Mouse (Mus musculus) liver, embryonic 11.5 days (tissue): Measurements from ENCODE around the gene Phc2. TPM values are rescaled to one million over a fixed set of nuclear protein-coding genes. Genes with fewer than 3 reads are reported as not detected.
A peak's percentile ranks its signal among the peaks of the same experiment; 100 is the strongest.

Source experiments
- ATAC-seq: fragments of 200-750 bp; cut with Nextera tagmentation; replicated peaks from 2 replicates; pipeline ENCODE4 v1.8.0; 2017; ENCODE audit warnings: moderate number of reproducible peaks, mild to moderate bottlenecking, moderate TSS enrichment, moderate library complexity; ENCODE audit not compliant: low FRiP score
- DNase-seq: peaks from one replicate; pipeline ENCODE4 v3.0.0-alpha.2; 2017; ENCODE audit warnings: low spot score
- H3K27ac ChIP-seq: fragments of 300-500 bp; sonication (generic); 2 replicates; pipeline ENCODE4 v1.5.1; 2014; ENCODE audit warnings: mild to moderate bottlenecking, low read depth, low read length, control low read depth
- H3K27me3 ChIP-seq: fragments of 300-500 bp; sonication (generic); replicated peaks from 2 replicates; pipeline ENCODE4 v1.6.1; 2014; ENCODE audit warnings: low read length, mixed read lengths; ENCODE audit not compliant: control insufficient read depth, insufficient read depth
- H3K36me3 ChIP-seq: fragments of 300-500 bp; sonication (generic); 2 replicates; pipeline ENCODE4 v1.6.1; 2014; ENCODE audit warnings: mild to moderate bottlenecking, low read length, moderate library complexity, mixed read lengths; ENCODE audit not compliant: control insufficient read depth, insufficient read depth
- H3K4me1 ChIP-seq: fragments of 300-500 bp; sonication (generic); replicated peaks from 2 replicates; pipeline ENCODE4 v1.6.1; 2014; ENCODE audit warnings: low read length, mixed read lengths; ENCODE audit not compliant: control insufficient read depth, insufficient read depth
- H3K4me2 ChIP-seq: fragments of 300-500 bp; sonication (generic); 2 replicates; pipeline ENCODE4 v1.6.1; 2014; ENCODE audit warnings: mild to moderate bottlenecking, control low read depth, moderate library complexity
- H3K4me3 ChIP-seq: fragments of 300-500 bp; sonication (generic); 2 replicates; pipeline ENCODE4 v1.5.1; 2014; ENCODE audit warnings: low read depth, low read length, control low read depth
- H3K9ac ChIP-seq: fragments of 300-500 bp; sonication (generic); 2 replicates; pipeline ENCODE4 v1.6.1; 2014; ENCODE audit warnings: low read depth, low read length, control low read depth
- H3K9me3 ChIP-seq: fragments of 300-500 bp; sonication (generic); 2 replicates; pipeline ENCODE4 v1.6.1; 2016; ENCODE audit warnings: low read length, inconsistent platforms, mixed read lengths; ENCODE audit not compliant: control insufficient read depth
- WGBS: fragments of 180-500 bp; shearing (Covaris S2); extraction: QIAGEN DNeasy Blood & Tissue Kit; methylation state at CpG from one replicate; pipeline ENCODE4 v1.1.7; 2014; 5-methylcytosine and 5-hydroxymethylcytosine counted together
- polyA plus RNA-seq: library from polyadenylated mRNA; unstranded; fragments of >200 nt; fragmentation: Nextera tagmentation; extraction: Ambion mirVana; gene quantifications from 2 replicates; pipeline ENCODE4 v1.2.1, GENCODE M21; 2014

Phc2 gene
- polyA plus RNA-seq, 1 experiment from 2014 or later = 39.3 TPM

- H3K27ac ChIP-seq = no peak overlapping the region
These were observed 78.3 kb downstream of the Phc2 start for GRCm38 (mm10) chr4:128732794-128733193.

GRCm38 (mm10) chr4:128733496-128733895 is 79.0 kb downstream of the Phc2 start:
- Histone ChIP-seq H3K9me3 (no peaks in the 10 kb centered on the region), H3K4me2 (no peak overlapping the region), H3K4me1 (peaks cover 56% of the 10 kb centered on the region), H3K27ac (no peak overlapping the region), H3K36me3 (peaks cover 3% of the 10 kb centered on the region; the same call in 1 of the 2 replicates), H3K27me3 (no peaks in the 10 kb centered on the region), H3K4me3 (no peak overlapping the region), H3K9ac (no peak overlapping the region)
- ATAC-seq (no peak), DNase-seq (no peak)
- 53% methylated on average over 6 of the region's 6 CpGs for WGBS

More at GRCm38 (mm10) chr4:128732794-128733193, 78.3 kb downstream of the Phc2 start:
- Histone ChIP-seq H3K4me2 (no peak overlapping the region), H3K9me3 (no peaks in the 10 kb centered on the region), H3K9ac (no peak overlapping the region), H3K27me3 (no peaks in the 10 kb centered on the region), H3K36me3 (peaks cover 3% of the 10 kb centered on the region; the same call in 1 of the 2 replicates), H3K4me3 (no peak overlapping the region), H3K4me1 (peaks cover 54% of the 10 kb centered on the region)
- WGBS = 64% methylated on average over 5 of the region's 5 CpGs
- ATAC-seq = no peak
- DNase-seq = no peak

GRCm38 (mm10) chr4:128734217-128734616 is 79.7 kb downstream of the Phc2 start:
- Histone ChIP-seq H3K27ac (no peak overlapping the region), H3K27me3 (no peaks in the 10 kb centered on the region), H3K4me2 (no peak overlapping the region), H3K36me3 (peaks cover 3% of the 10 kb centered on the region; the same call in 1 of the 2 replicates), H3K4me3 (no peak overlapping the region), H3K4me1 (peaks cover 49% of the 10 kb centered on the region), H3K9me3 (no peaks in the 10 kb centered on the region), H3K9ac (no peak overlapping the region)
- 63% methylated on average over 5 of the region's 5 CpGs for WGBS
- DNase-seq = no peak
- ATAC-seq = no peak

GRCm38 (mm10) chr4:128734721-128735671 is 80.5 kb downstream of the Phc2 start:
- no peaks in the 10 kb centered on the region for H3K27me3 ChIP-seq
- no peak overlapping the region for H3K4me2 ChIP-seq
- no peak overlapping the region for H3K9ac ChIP-seq
- ATAC-seq (no peak), DNase-seq (no peak)
- 85% methylated on average over 18 of the region's 18 CpGs for WGBS
- H3K4me1 ChIP-seq = peaks cover 41% of the 10 kb centered on the region
- H3K36me3 ChIP-seq = peaks cover 3% of the 10 kb centered on the region; the same call in 1 of the 2 replicates
- no peak overlapping the region for H3K4me3 ChIP-seq
- no peak overlapping the region for H3K27ac ChIP-seq
- no peaks in the 10 kb centered on the region for H3K9me3 ChIP-seq

GRCm38 (mm10) chr4:128737137-128737589 is 82.7 kb downstream of the Phc2 start:
- Histone ChIP-seq H3K4me2 (no peak overlapping the region), H3K27me3 (no peaks in the 10 kb centered on the region), H3K9ac (no peak overlapping the region), H3K36me3 (no peaks in the 10 kb centered on the region; the same call in 1 of the 2 replicates), H3K27ac (no peak overlapping the region), H3K4me1 (peaks cover 36% of the 10 kb centered on the region), H3K4me3 (no peak overlapping the region), H3K9me3 (no peaks in the 10 kb centered on the region)
- WGBS = 63% methylated on average over 6 of the region's 6 CpGs
- ATAC-seq (0 out of 2 replicates have a peak, but pooled peaks have one; percentile 5), DNase-seq (no peak)

GRCm38 (mm10) chr4:128737825-128738610 is 83.5 kb downstream of the Phc2 start:
- WGBS = 82% methylated on average over 14 of the region's 14 CpGs
- no peak overlapping the region for H3K4me2 ChIP-seq
- DNase-seq (no peak), ATAC-seq (no peak)
- no peak overlapping the region for H3K27ac ChIP-seq
- no peaks in the 10 kb centered on the region for H3K9me3 ChIP-seq
- peaks cover 36% of the 10 kb centered on the region for H3K4me1 ChIP-seq
- H3K27me3 ChIP-seq = no peaks in the 10 kb centered on the region
- H3K4me3 ChIP-seq = no peak overlapping the region
- peaks cover 2% of the 10 kb centered on the region; the same call in 1 of the 2 replicates for H3K36me3 ChIP-seq
- no peak overlapping the region for H3K9ac ChIP-seq

- Histone ChIP-seq H3K27me3 (no peaks in the 10 kb centered on the region), H3K4me3 (no peak overlapping the region), H3K4me2 (no peak overlapping the region), H3K9me3 (no peaks in the 10 kb centered on the region), H3K4me1 (peaks cover 11% of the 10 kb centered on the region), H3K9ac (no peak overlapping the region), H3K27ac (no peak overlapping the region), H3K36me3 (peaks cover 21% of the 10 kb centered on the region)
- ATAC-seq (no peak), DNase-seq (no peak)
- 73% methylated on average over 1 of the region's 1 CpGs for WGBS
These were observed 86.4 kb downstream of the Phc2 start for GRCm38 (mm10) chr4:128740878-128741277.

- DNase-seq (no peak), ATAC-seq (no peak)
- no peaks in the 10 kb centered on the region for H3K9me3 ChIP-seq
- H3K27me3 ChIP-seq = no peaks in the 10 kb centered on the region
- no peak overlapping the region for H3K9ac ChIP-seq
- peaks cover 6% of the 10 kb centered on the region for H3K4me1 ChIP-seq
- 69% methylated on average over 5 of the region's 5 CpGs for WGBS
- H3K27ac ChIP-seq = no peak overlapping the region
- no peak overlapping the region for H3K4me2 ChIP-seq
- H3K4me3 ChIP-seq = no peak overlapping the region
- H3K36me3 ChIP-seq = peaks cover 30% of the 10 kb centered on the region
These were observed 87.4 kb downstream of the Phc2 start for GRCm38 (mm10) chr4:128741906-128742305.
